Mouse (Mus musculus): Measurements from ENCODE around the gene Spaca7. TPM values are rescaled to one million over a fixed set of nuclear protein-coding genes. Genes with fewer than 3 reads are reported as not detected.

The Spaca7 gene
- polyA plus RNA-seq (2012; rRNA removed) (not detected in 2 replicates), polyA plus RNA-seq (2014; fragmentation: Nextera tagmentation; extraction: Ambion mirVana) (not detected in 2 replicates)

DNA sequence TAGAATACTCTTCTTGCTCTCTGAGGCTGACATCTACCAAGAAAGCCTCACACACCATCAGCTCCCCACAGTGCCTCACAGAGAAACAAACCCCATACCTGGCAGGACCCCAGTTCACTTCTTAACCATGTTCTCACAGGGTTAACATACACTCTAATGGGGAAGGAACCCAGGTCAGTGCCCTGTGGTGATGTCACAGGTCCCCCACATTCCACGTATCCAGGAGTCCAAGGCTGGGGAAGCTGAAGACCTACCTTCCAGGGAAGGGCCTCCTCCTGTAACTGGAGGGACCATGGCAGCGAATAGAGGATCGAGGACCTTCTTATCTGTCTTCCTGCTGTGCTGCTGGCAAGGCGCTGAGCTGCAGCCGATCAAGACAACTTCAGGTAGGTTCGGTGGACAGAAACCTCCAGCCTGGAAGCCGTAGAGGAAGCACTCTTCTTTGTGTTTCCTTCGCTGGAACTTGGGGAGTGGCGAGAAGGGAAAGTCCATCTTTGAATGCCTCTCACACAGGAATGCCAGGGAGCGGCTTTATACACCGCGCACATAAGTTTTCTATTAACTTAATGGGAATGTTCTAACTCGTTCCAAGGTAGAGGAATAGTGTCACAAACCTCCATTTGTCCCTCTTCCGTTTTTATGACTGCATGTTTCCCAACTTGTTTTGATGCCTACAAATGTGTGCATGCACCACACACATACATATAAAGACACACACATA, at the start of gene Spaca7:
TSS of gene Spaca7 (plus strand) at position 216 of the 721 bp plus-strand sequence.
- TF ChIP-seq EP300 (IDR thresholded peaks at IDR 0.05; ENCODE audit: low read depth) (no peak), CTCF (IDR thresholded peaks at IDR 0.05; ENCODE audit: low read depth) (no peak)
- ATAC-seq (ENCODE audit: insufficient read depth) = no peak

DNA sequence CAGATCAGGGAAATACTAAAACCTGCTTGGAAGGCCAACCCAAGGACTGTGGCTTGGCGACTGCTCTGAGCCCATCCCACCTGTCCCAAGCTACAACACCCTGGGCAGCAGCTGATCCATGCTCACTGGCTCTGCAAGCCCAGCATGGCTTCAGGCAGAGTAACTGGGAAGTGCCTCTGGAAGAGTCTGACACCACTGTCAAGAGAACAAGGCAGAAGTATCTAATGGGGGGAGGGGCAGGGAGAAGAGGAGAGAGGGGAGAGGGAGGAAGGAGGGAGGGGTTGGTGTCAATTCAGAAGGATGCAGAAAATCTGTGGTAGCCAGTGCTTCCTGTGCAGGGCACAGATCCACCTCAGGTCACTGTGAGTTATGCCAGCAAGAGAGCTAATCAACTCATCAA, 48.5 kb upstream of the Spaca7 start:
- Histone ChIP-seq H3K9ac (replicated peaks) (no peak overlapping the region), H3K4me3 (ENCODE audit: insufficient read depth in 1 of 2, low read depth in 2 of 2, low read length in 2 of 2) (no peak overlapping the region), H3K36me3 (replicated peaks; ENCODE audit: control insufficient read depth, insufficient read depth, low read depth) (no peaks in the 10 kb centered on the region), H3K4me1 (replicated peaks; ENCODE audit: control insufficient read depth in 2 of 2, insufficient read depth in 2 of 2, low read length in 1 of 2) (no peaks in the 10 kb centered on the region), H3K9me3 (ENCODE audit: control insufficient read depth, low read length) (no peaks in the 10 kb centered on the region), H3K27ac (no peak overlapping the region), H3K4me2 (ENCODE audit: low read depth) (no peak overlapping the region), H3K27me3 (ENCODE audit: control insufficient read depth, insufficient read depth, low read length) (no peaks in the 10 kb centered on the region)
- DNase-seq (ENCODE audit: low read depth in 3 of 3, low spot score in 3 of 3) = no peak
- ATAC-seq (ENCODE audit: insufficient read depth) = no peak
- 8% methylated on average over 1 of the region's 1 CpGs for WGBS (ENCODE audit: insufficient replicate concordance)
- no peak for TF ChIP-seq CTCF (IDR thresholded peaks at IDR 0.05; ENCODE audit: low read depth)
- TF ChIP-seq EP300 (IDR thresholded peaks at IDR 0.05; ENCODE audit: low read depth) = no peak

More for the DNA sequence above, at the start of gene Spaca7:
- H3K27ac ChIP-seq = no peak within 1 kb of the TSS
- no peaks in the 10 kb centered on the region for H3K36me3 ChIP-seq (replicated peaks; ENCODE audit: control insufficient read depth, insufficient read depth, low read depth)
- H3K27me3 ChIP-seq (ENCODE audit: control insufficient read depth, insufficient read depth, low read length) = no peaks in the 10 kb centered on the region
- no peak within 1 kb of the TSS for H3K4me2 ChIP-seq (ENCODE audit: low read depth)
- 42% methylated on average over 14 of the region's 14 CpGs for WGBS (ENCODE audit: insufficient replicate concordance)
- H3K9me3 ChIP-seq (ENCODE audit: control insufficient read depth, low read length) = no peaks in the 10 kb centered on the region
- H3K4me1 ChIP-seq (replicated peaks; ENCODE audit: control insufficient read depth in 2 of 2, insufficient read depth in 2 of 2, low read length in 1 of 2) = no peaks in the 10 kb centered on the region
- H3K4me3 ChIP-seq (ENCODE audit: insufficient read depth in 1 of 2, low read depth in 2 of 2, low read length in 2 of 2) = no peak within 1 kb of the TSS
- no peak within 1 kb of the TSS for H3K9ac ChIP-seq (replicated peaks)
- DNase-seq (ENCODE audit: low read depth in 3 of 3, low spot score in 3 of 3) = no peak

DNA sequence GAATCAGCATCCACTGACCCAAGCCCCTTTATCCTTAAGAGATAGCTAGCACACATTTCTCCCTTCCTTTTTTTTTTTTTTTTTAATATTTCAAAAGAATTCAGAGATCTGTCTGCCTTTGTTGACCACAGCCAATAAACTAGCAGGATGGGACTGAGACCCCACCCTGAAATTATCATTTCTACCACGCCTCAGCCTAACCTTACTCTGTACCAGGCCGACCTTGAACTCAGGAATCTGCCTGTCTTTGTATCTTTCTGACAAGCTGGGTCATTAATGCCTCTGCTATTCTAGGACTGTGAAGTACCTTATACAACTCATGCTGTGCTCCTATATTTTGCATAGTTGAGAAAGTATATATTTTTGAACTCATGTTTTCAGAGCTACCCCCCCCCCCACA, 44.2 kb upstream of the Spaca7 start:
- WGBS (ENCODE audit: insufficient replicate concordance) = 41% methylated on average over 2 of the region's 2 CpGs
- no peak overlapping the region for H3K27ac ChIP-seq

DNA sequence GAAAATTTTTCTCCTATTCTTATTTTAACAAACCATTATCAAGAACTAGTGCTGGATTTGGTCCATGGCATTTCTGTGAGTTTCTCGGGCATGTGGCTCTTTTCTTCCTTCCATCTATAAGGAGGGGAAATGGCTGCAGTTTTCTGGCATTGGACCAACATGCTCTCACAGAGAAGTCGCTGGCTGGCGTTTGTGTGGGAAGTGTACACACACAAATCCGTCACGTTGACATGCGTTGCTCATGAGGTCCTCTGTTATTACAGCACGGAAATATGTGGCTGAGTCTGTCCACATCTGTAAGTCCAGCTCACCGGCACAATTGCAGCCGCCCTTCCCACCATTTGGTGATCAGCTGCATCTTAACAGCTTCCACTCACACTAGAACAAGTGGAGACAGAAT, 37.2 kb upstream of the Spaca7 start:
- H3K27ac ChIP-seq = no peak overlapping the region
- no peak overlapping the region for H3K4me3 ChIP-seq (ENCODE audit: insufficient read depth in 1 of 2, low read depth in 2 of 2, low read length in 2 of 2)
- H3K36me3 ChIP-seq (replicated peaks; ENCODE audit: control insufficient read depth, insufficient read depth, low read depth) = no peaks in the 10 kb centered on the region
- DNase-seq (ENCODE audit: low read depth in 3 of 3, low spot score in 3 of 3) (no peak), ATAC-seq (ENCODE audit: insufficient read depth) (no peak)
- no peaks in the 10 kb centered on the region for H3K9me3 ChIP-seq (ENCODE audit: control insufficient read depth, low read length)
- H3K9ac ChIP-seq (replicated peaks) = no peak overlapping the region
- no peaks in the 10 kb centered on the region for H3K27me3 ChIP-seq (ENCODE audit: control insufficient read depth, insufficient read depth, low read length)
- WGBS (ENCODE audit: insufficient replicate concordance) = 46% methylated on average over 9 of the region's 9 CpGs
- TF ChIP-seq CTCF (IDR thresholded peaks at IDR 0.05; ENCODE audit: low read depth) = no peak
- no peak for TF ChIP-seq EP300 (IDR thresholded peaks at IDR 0.05; ENCODE audit: low read depth)
- H3K4me1 ChIP-seq (replicated peaks; ENCODE audit: control insufficient read depth in 2 of 2, insufficient read depth in 2 of 2, low read length in 1 of 2) = no peaks in the 10 kb centered on the region
- no peak overlapping the region for H3K4me2 ChIP-seq (ENCODE audit: low read depth)

More for the DNA sequence above, 44.2 kb upstream of the Spaca7 start:
- ATAC-seq (ENCODE audit: insufficient read depth) (no peak), DNase-seq (ENCODE audit: low read depth in 3 of 3, low spot score in 3 of 3) (no peak)
- Histone ChIP-seq H3K9me3 (ENCODE audit: control insufficient read depth, low read length) (no peaks in the 10 kb centered on the region), H3K4me3 (ENCODE audit: insufficient read depth in 1 of 2, low read depth in 2 of 2, low read length in 2 of 2) (no peak overlapping the region), H3K9ac (replicated peaks) (no peak overlapping the region), H3K27me3 (ENCODE audit: control insufficient read depth, insufficient read depth, low read length) (no peaks in the 10 kb centered on the region), H3K4me2 (ENCODE audit: low read depth) (no peak overlapping the region), H3K4me1 (replicated peaks; ENCODE audit: control insufficient read depth in 2 of 2, insufficient read depth in 2 of 2, low read length in 1 of 2) (no peaks in the 10 kb centered on the region), H3K36me3 (replicated peaks; ENCODE audit: control insufficient read depth, insufficient read depth, low read depth) (no peaks in the 10 kb centered on the region)
- TF ChIP-seq CTCF (IDR thresholded peaks at IDR 0.05; ENCODE audit: low read depth) (no peak), EP300 (IDR thresholded peaks at IDR 0.05; ENCODE audit: low read depth) (no peak)

- Histone ChIP-seq H3K27ac (no peak overlapping the region), H3K4me3 (ENCODE audit: insufficient read depth in 1 of 2, low read depth in 2 of 2, low read length in 2 of 2) (no peak overlapping the region), H3K9ac (replicated peaks) (no peak overlapping the region), H3K27me3 (ENCODE audit: control insufficient read depth, insufficient read depth, low read length) (no peaks in the 10 kb centered on the region), H3K36me3 (replicated peaks; ENCODE audit: control insufficient read depth, insufficient read depth, low read depth) (no peaks in the 10 kb centered on the region), H3K4me1 (replicated peaks; ENCODE audit: control insufficient read depth in 2 of 2, insufficient read depth in 2 of 2, low read length in 1 of 2) (no peaks in the 10 kb centered on the region), H3K9me3 (ENCODE audit: control insufficient read depth, low read length) (no peaks in the 10 kb centered on the region), H3K4me2 (ENCODE audit: low read depth) (no peak overlapping the region)
- 45% methylated on average over 7 of the region's 7 CpGs for WGBS (ENCODE audit: insufficient replicate concordance)
- no peak for TF ChIP-seq CTCF (IDR thresholded peaks at IDR 0.05; ENCODE audit: low read depth)
- no peak for TF ChIP-seq EP300 (IDR thresholded peaks at IDR 0.05; ENCODE audit: low read depth)
- no peak for ATAC-seq (ENCODE audit: insufficient read depth)
- no peak for DNase-seq (ENCODE audit: low read depth in 3 of 3, low spot score in 3 of 3)
Measured at GRCm38 (mm10) chr8:12536306-12536705, 36.5 kb upstream of the Spaca7 start.

Measured in liver, embryonic 14.5 days (tissue).